Mouse (Mus musculus) MEL (cell line): Measurements from ENCODE around the gene Slc6a16. TPM values are rescaled to one million over a fixed set of nuclear protein-coding genes. Genes with fewer than 3 reads are reported as not detected.
A peak's percentile ranks its signal among the peaks of the same experiment; 100 is the strongest.

ENCODE experiments used
- DNase-seq: peaks from one replicate; pipeline ENCODE4 v3.0.0; 2011; ENCODE audit warnings: low read depth, low spot score
- H3K27ac ChIP-seq: 2 replicates; pipeline ENCODE4 v1.5.1; 2012; ENCODE audit warnings: low read depth, mild to moderate bottlenecking, control low read depth, low read length, moderate library complexity; ENCODE audit not compliant: control insufficient read depth
- H3K27me3 ChIP-seq, 2 experiments: fragments of 150-350 bp in 1 of 2; sonication (generic) in 1 of 2; 2 replicates each; pipeline ENCODE4 v1.6.1; 2012; ENCODE audit warnings: low read length in 2 of 2, mild to moderate bottlenecking in 2 of 2, improper control_type of control experiment in 1 of 2, moderate library complexity in 1 of 2; ENCODE audit not compliant: insufficient read depth in 2 of 2, control insufficient read depth in 1 of 2
- H3K36me3 ChIP-seq, 2 experiments: 2 replicates each; pipeline ENCODE4 v1.6.1; 2012 to 2014; ENCODE audit warnings: low read length in 2 of 2, improper control_type of control experiment in 1 of 2, inconsistent platforms in 1 of 2, mild to moderate bottlenecking in 1 of 2; ENCODE audit not compliant: insufficient read depth in 2 of 2, control insufficient read depth in 1 of 2
- H3K4me1 ChIP-seq, 2 experiments: fragments of 150-350 bp in 1 of 2; sonication (generic) in 1 of 2; 2 replicates each; pipeline ENCODE4 v1.6.1; 2012; ENCODE audit warnings: low read length in 2 of 2, improper control_type of control experiment in 1 of 2, mild to moderate bottlenecking in 1 of 2; ENCODE audit not compliant: insufficient read depth in 2 of 2, control insufficient read depth in 1 of 2
- H3K4me3 ChIP-seq, 2 experiments: fragments of 150-350 bp in 1 of 2; sonication (generic) in 1 of 2; 2 replicates each; pipeline ENCODE4 v1.5.1; 2012; ENCODE audit warnings: low read depth in 2 of 2, low read length in 2 of 2, mild to moderate bottlenecking in 2 of 2, moderate library complexity in 2 of 2, control low read depth in 1 of 2, improper control_type of control experiment in 1 of 2; ENCODE audit not compliant: control insufficient read depth in 1 of 2, insufficient read depth in 1 of 2
- H3K79me2 ChIP-seq: 2 replicates; pipeline ENCODE4 v1.6.1; 2012; ENCODE audit warnings: mild to moderate bottlenecking, low read length, moderate library complexity; ENCODE audit not compliant: control insufficient read depth, poor library complexity, insufficient read depth
- H3K9ac ChIP-seq: 2 replicates; pipeline ENCODE4 v1.6.1; 2012; ENCODE audit warnings: low read depth, mild to moderate bottlenecking, control low read depth, low read length, moderate library complexity; ENCODE audit not compliant: control insufficient read depth, poor library complexity, severe bottlenecking
- H3K9me3 ChIP-seq: fragments of 150-350 bp; sonication (generic); replicated peaks from 2 replicates; pipeline ENCODE4 v1.6.1; 2012; ENCODE audit warnings: mild to moderate bottlenecking, low read length, improper control_type of control experiment, moderate library complexity; ENCODE audit not compliant: insufficient read depth
- BHLHE40 ChIP-seq: IDR thresholded peaks from 2 replicates; pipeline ENCODE4 v1.6.1; 2012; ENCODE audit warnings: low read depth, mild to moderate bottlenecking, inconsistent platforms, low read length, improper control_type of control experiment, borderline replicate concordance
- CHD1 ChIP-seq: IDR thresholded peaks from 2 replicates; pipeline ENCODE4 v1.6.1; 2012; ENCODE audit warnings: low read depth, mild to moderate bottlenecking, inconsistent platforms, low read length, improper control_type of control experiment
- CHD2 ChIP-seq: IDR thresholded peaks from 2 replicates; pipeline ENCODE4 v1.6.1; 2011; ENCODE audit warnings: low read length, improper control_type of control experiment
- CTCF ChIP-seq, 3 experiments: IDR thresholded peaks in 2 of 3; conservative IDR thresholded peaks in 1 of 3; 2 replicates each; pipeline ENCODE4 v1.5.1; 2011 to 2012; ENCODE audit warnings: low read length in 3 of 3, low read depth in 2 of 3, mild to moderate bottlenecking in 2 of 3, improper control_type of control experiment in 1 of 3, inconsistent platforms in 1 of 3, mixed read lengths in 1 of 3, moderate library complexity in 1 of 3; ENCODE audit not compliant: control insufficient read depth in 1 of 3, insufficient read depth in 1 of 3, poor library complexity in 1 of 3, severe bottlenecking in 1 of 3
- EP300 ChIP-seq, 2 experiments: IDR thresholded peaks; 2 replicates each; pipeline ENCODE4 v1.6.1; 2011; ENCODE audit warnings: improper control_type of control experiment in 2 of 2, low read length in 2 of 2, low read depth in 1 of 2, mild to moderate bottlenecking in 1 of 2
- ETS1 ChIP-seq: IDR thresholded peaks from 2 replicates; pipeline ENCODE4 v1.6.1; 2012; ENCODE audit warnings: low read depth, mild to moderate bottlenecking, inconsistent platforms, low read length, improper control_type of control experiment, moderate library complexity
- GABPA ChIP-seq: IDR thresholded peaks from 2 replicates; pipeline ENCODE4 v1.6.1; 2012; ENCODE audit warnings: low read depth, mild to moderate bottlenecking, inconsistent platforms, low read length, improper control_type of control experiment, moderate library complexity
- GATA1 ChIP-seq: IDR thresholded peaks from 2 replicates; pipeline ENCODE4 v1.6.1; 2011; ENCODE audit warnings: low read depth, low read length, improper control_type of control experiment
- HCFC1 ChIP-seq: IDR thresholded peaks from 2 replicates; pipeline ENCODE4 v1.6.1; 2012; ENCODE audit warnings: low read depth, mild to moderate bottlenecking, inconsistent platforms, low read length, improper control_type of control experiment, moderate library complexity
- JUND ChIP-seq: IDR thresholded peaks from 2 replicates; pipeline ENCODE4 v1.6.1; 2011; ENCODE audit warnings: low read depth, mild to moderate bottlenecking, improper control_type of control experiment, low read length
- KAT2A ChIP-seq: conservative IDR thresholded peaks from 2 replicates; pipeline ENCODE4 v1.6.1; 2012; ENCODE audit warnings: low read depth, low read length, improper control_type of control experiment, inconsistent platforms
- MAFK ChIP-seq: IDR thresholded peaks from 2 replicates; pipeline ENCODE4 v1.6.1; 2011; ENCODE audit warnings: low read depth, mild to moderate bottlenecking, low read length, improper control_type of control experiment, borderline replicate concordance
- MEF2A ChIP-seq: IDR thresholded peaks from 2 replicates; pipeline ENCODE4 v1.6.1; 2014; ENCODE audit warnings: low read depth, mild to moderate bottlenecking, inconsistent platforms, low read length, improper control_type of control experiment; ENCODE audit not compliant: poor library complexity, insufficient replicate concordance, severe bottlenecking; ENCODE audit errors: extremely low read depth
- MXI1 ChIP-seq: IDR thresholded peaks from 2 replicates; pipeline ENCODE4 v1.6.1; 2011; ENCODE audit warnings: mild to moderate bottlenecking, low read depth, low read length, improper control_type of control experiment
- MYB ChIP-seq: IDR thresholded peaks from 2 replicates; pipeline ENCODE4 v1.6.1; 2011; ENCODE audit warnings: mild to moderate bottlenecking, low read depth, low read length, improper control_type of control experiment
- MYC ChIP-seq: IDR thresholded peaks from 2 replicates; pipeline ENCODE4 v1.6.1; 2011; ENCODE audit warnings: low read depth, mild to moderate bottlenecking, low read length, improper control_type of control experiment, moderate library complexity
- NELFE ChIP-seq: IDR thresholded peaks from 2 replicates; pipeline ENCODE4 v1.6.1; 2011; ENCODE audit warnings: low read depth, low read length, improper control_type of control experiment
- NRF1 ChIP-seq: IDR thresholded peaks from 2 replicates; pipeline ENCODE4 v1.6.1; 2014; ENCODE audit warnings: low read depth, mild to moderate bottlenecking, inconsistent platforms, low read length, improper control_type of control experiment, moderate library complexity; ENCODE audit not compliant: poor library complexity, insufficient read depth, severe bottlenecking
- POLR2A ChIP-seq, 2 experiments: IDR thresholded peaks; 2 replicates each; pipeline ENCODE4 v1.6.1; 2011 to 2012; ENCODE audit warnings: low read length in 2 of 2, mild to moderate bottlenecking in 2 of 2, control low read depth in 1 of 2, improper control_type of control experiment in 1 of 2, low read depth in 1 of 2, moderate library complexity in 1 of 2; ENCODE audit not compliant: control insufficient read depth in 1 of 2, insufficient read depth in 1 of 2, poor library complexity in 1 of 2
- POLR2AphosphoS2 ChIP-seq: IDR thresholded peaks from 2 replicates; pipeline ENCODE4 v1.6.1; 2011; ENCODE audit warnings: low read length, improper control_type of control experiment
- POLR2AphosphoS5 ChIP-seq: IDR thresholded peaks from 2 replicates; pipeline ENCODE4 v1.6.1; 2012; ENCODE audit warnings: low read depth, borderline replicate concordance, mild to moderate bottlenecking, inconsistent platforms, low read length, moderate library complexity, mixed read lengths
- RAD21 ChIP-seq: IDR thresholded peaks from 2 replicates; pipeline ENCODE4 v1.6.1; 2011; ENCODE audit warnings: mild to moderate bottlenecking, low read depth, low read length, improper control_type of control experiment
- RCOR1 ChIP-seq: IDR thresholded peaks from 2 replicates; pipeline ENCODE4 v1.6.1; 2012; ENCODE audit warnings: low read depth, mild to moderate bottlenecking, inconsistent platforms, low read length, improper control_type of control experiment
- SIN3A ChIP-seq: IDR thresholded peaks from 2 replicates; pipeline ENCODE4 v1.6.1; 2012; ENCODE audit warnings: low read length, improper control_type of control experiment, inconsistent platforms
- SMC3 ChIP-seq: IDR thresholded peaks from 2 replicates; pipeline ENCODE4 v1.6.1; 2011; ENCODE audit warnings: low read depth, low read length, improper control_type of control experiment
- TAL1 ChIP-seq: IDR thresholded peaks from 2 replicates; pipeline ENCODE4 v1.6.1; 2012; ENCODE audit warnings: mild to moderate bottlenecking, inconsistent platforms, low read length, moderate library complexity, mixed read lengths
- TBP ChIP-seq: IDR thresholded peaks from 2 replicates; pipeline ENCODE4 v1.8.0; 2011; ENCODE audit warnings: low read depth, low read length, improper control_type of control experiment
- TCF12 ChIP-seq: IDR thresholded peaks from 2 replicates; pipeline ENCODE4 v1.6.1; 2014; ENCODE audit warnings: low read depth, mild to moderate bottlenecking, inconsistent platforms, low read length, improper control_type of control experiment, moderate library complexity
- UBTF ChIP-seq: IDR thresholded peaks from 2 replicates; pipeline ENCODE4 v1.6.1; 2012; ENCODE audit warnings: low read depth, mild to moderate bottlenecking, inconsistent platforms, low read length, improper control_type of control experiment, moderate library complexity, borderline replicate concordance; ENCODE audit not compliant: insufficient read depth
- USF1 ChIP-seq: IDR thresholded peaks from 2 replicates; pipeline ENCODE4 v1.6.1; 2014; ENCODE audit warnings: low read depth, mild to moderate bottlenecking, inconsistent platforms, low read length, improper control_type of control experiment, moderate library complexity
- USF2 ChIP-seq, 2 experiments: IDR thresholded peaks; 2 replicates each; pipeline ENCODE4 v1.6.1; 2011 to 2012; ENCODE audit warnings: improper control_type of control experiment in 2 of 2, low read length in 2 of 2, borderline replicate concordance in 1 of 2, inconsistent platforms in 1 of 2, low read depth in 1 of 2, mild to moderate bottlenecking in 1 of 2; ENCODE audit not compliant: insufficient read depth in 1 of 2
- ZC3H11A ChIP-seq: IDR thresholded peaks from 2 replicates; pipeline ENCODE4 v1.6.1; 2012; ENCODE audit warnings: low read depth, mild to moderate bottlenecking, inconsistent platforms, low read length, improper control_type of control experiment
- ZKSCAN1 ChIP-seq: IDR thresholded peaks from 2 replicates; pipeline ENCODE4 v1.6.1; 2012; ENCODE audit warnings: low read depth, mild to moderate bottlenecking, inconsistent platforms, low read length, improper control_type of control experiment, moderate library complexity
- ZMIZ1 ChIP-seq: IDR thresholded peaks from 2 replicates; pipeline ENCODE4 v1.6.1; 2012; ENCODE audit warnings: low read depth, mild to moderate bottlenecking, inconsistent platforms, low read length, improper control_type of control experiment, moderate library complexity
- ZNF384 ChIP-seq: IDR thresholded peaks from 2 replicates; pipeline ENCODE4 v1.6.1; 2012; ENCODE audit warnings: low read depth, mild to moderate bottlenecking, inconsistent platforms, low read length, improper control_type of control experiment
- polyA plus RNA-seq, 2 experiments: library from polyadenylated mRNA; stranded (reverse) in 1 of 2; unstranded in 1 of 2; fragments of >175 nt in 1 of 2; fragments of >200 nt in 1 of 2; gene quantifications; 2 replicates each; pipeline versions ENCODE4 v1.2.1 to v1.2.4; 2012; ENCODE audit warnings: low replicate concordance in 2 of 2, low read depth in 1 of 2; ENCODE audit not compliant: insufficient read length in 2 of 2, insufficient read depth in 1 of 2, missing spikeins in 1 of 2
- total RNA-seq: library from RNA; depleted of rRNA; stranded (reverse); fragments of 300-350 nt; gene quantifications from 2 replicates; pipeline ENCODE4 v1.2.3, GENCODE M21; 2012

Gene Slc6a16
- total and polyA plus RNA-seq, 3 experiments, result not detected

DNA sequence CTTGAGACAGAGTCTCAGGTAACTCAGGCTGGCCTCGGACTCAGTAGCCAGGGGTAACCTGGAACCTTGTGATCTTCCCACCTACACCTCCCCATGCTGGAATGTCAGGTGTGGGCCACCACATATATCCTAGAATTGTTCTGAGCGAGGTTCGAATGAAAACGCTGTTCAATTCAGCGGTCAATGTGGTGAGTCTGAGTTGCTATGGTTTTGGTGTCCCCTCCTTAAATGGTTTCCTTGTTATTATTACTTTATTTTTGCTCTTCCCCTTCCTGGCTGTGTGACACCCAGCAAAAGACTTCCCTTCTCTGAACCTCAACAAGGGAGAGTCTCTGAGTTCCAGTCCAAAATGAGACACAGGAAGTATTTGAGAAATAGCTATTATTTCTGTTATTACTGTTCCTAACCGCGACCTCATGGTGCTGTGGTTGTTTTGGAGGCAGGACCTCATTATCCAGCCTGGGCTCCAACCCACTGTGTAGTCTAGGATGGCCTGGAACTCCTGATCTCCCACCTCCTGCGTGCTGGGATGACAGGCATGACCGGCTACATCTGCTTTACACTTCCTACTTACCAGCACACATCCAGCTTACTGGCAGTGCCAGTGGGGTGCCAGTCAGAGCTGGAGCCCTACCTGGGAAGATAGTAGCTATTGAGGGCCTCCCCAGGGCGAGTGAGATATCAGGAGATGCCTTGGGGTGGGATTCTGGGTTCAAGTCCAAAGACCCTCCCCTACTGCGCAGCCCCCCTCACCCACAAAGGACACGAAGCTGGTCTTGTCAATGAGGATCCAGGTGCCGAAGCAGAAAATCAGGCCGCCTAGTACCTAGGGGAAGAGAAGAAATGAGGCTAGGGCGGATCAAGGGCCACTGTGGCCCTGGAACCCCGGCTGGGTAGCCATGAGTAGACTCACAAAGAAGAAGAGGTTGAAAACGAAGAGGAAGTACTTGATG, 2.9 kb upstream of the Slc6a16 start:
- no peaks in the 10 kb centered on the region for H3K9me3 ChIP-seq
- H3K4me3 ChIP-seq, result peak overlapping the region; percentile 82 to 94
- DNase-seq, result peak; percentile 60
- peaks cover 0 to 11% of the 10 kb centered on the region in 2 experiments; a peak in 2 of 4 replicates for H3K36me3 ChIP-seq
- peaks cover 4% of the 10 kb centered on the region for H3K79me2 ChIP-seq
- peak overlapping the region; percentile 90 for H3K9ac ChIP-seq
- peaks cover 6 to 22% of the 10 kb centered on the region in 2 experiments for H3K4me1 ChIP-seq
- H3K27me3 ChIP-seq, result no peaks in the 10 kb centered on the region; a peak in 1 of 4 replicates
- H3K27ac ChIP-seq, result peak overlapping the region; percentile 83
- no peak for TF ChIP-seq ZNF384
- no peak for TF ChIP-seq TBP
- no peak for TF ChIP-seq MEF2A
- no peak for TF ChIP-seq NRF1
- TF ChIP-seq GATA1, result no peak
- TF ChIP-seq MXI1, result peak; percentile 37; the same call in 1 of the 2 replicates
- peak; percentile 69; the same call in 1 of the 2 replicates for TF ChIP-seq CHD1
- no peak for TF ChIP-seq NELFE
- TF ChIP-seq CHD2, result no peak
- TF ChIP-seq RAD21, result no peak
- no peak for TF ChIP-seq USF1
- no peak for TF ChIP-seq MAFK
- no peak for TF ChIP-seq ZC3H11A
- peak in 1 of 2 experiments; percentile 14; a peak in 1 of 4 replicates for TF ChIP-seq EP300 (IDR thresholded peaks at IDR 0.05; ENCODE audit: low read depth in 1 of 2, low read length in 2 of 2)
- TF ChIP-seq POLR2A (IDR thresholded peaks at IDR 0.05; ENCODE audit: control insufficient read depth in 1 of 2, insufficient read depth in 1 of 2, low read depth in 1 of 2, low read length in 2 of 2, poor library complexity in 1 of 2), result no peak
- no peak for TF ChIP-seq CTCF (IDR thresholded peaks at IDR 0.05 in 2 of 3, conservative IDR thresholded peaks at IDR 0.05 in 1 of 3; ENCODE audit: control insufficient read depth in 1 of 3, insufficient read depth in 1 of 3, low read depth in 2 of 3, low read length in 3 of 3, poor library complexity in 1 of 3, severe bottlenecking in 1 of 3)
- no peak for TF ChIP-seq SIN3A
- 0 out of 2 replicates have a peak, but pooled peaks have one; percentile 32 for TF ChIP-seq HCFC1
- no peak for TF ChIP-seq SMC3
- TF ChIP-seq POLR2AphosphoS5, result no peak
- TF ChIP-seq ZMIZ1, result no peak
- no peak for TF ChIP-seq KAT2A
- no peak for TF ChIP-seq RCOR1
- TF ChIP-seq UBTF, result no peak
- no peak for TF ChIP-seq TCF12
- TF ChIP-seq POLR2AphosphoS2, result no peak
- TF ChIP-seq TAL1, result no peak
- TF ChIP-seq BHLHE40, result no peak
- no peak for TF ChIP-seq MYB
- 0 out of 2 replicates have a peak, but pooled peaks have one; percentile 10 for TF ChIP-seq ETS1
- no peak for TF ChIP-seq USF2 (IDR thresholded peaks at IDR 0.05; ENCODE audit: borderline replicate concordance in 1 of 2, insufficient read depth in 1 of 2, low read depth in 1 of 2, low read length in 2 of 2)
- TF ChIP-seq GABPA, result no peak
- TF ChIP-seq JUND, result no peak
- 0 out of 2 replicates have a peak, but pooled peaks have one; percentile 33 for TF ChIP-seq MYC
- TF ChIP-seq ZKSCAN1, result no peak
